Mouse (Mus musculus): Measurements from ENCODE around the gene Rimbp2.

- TF ChIP-seq CTCF (IDR thresholded peaks at IDR 0.05; ENCODE audit: insufficient read depth, low read depth, low read length) (no peak), POLR2A (IDR thresholded peaks at IDR 0.05; ENCODE audit: insufficient read depth, low read depth, low read length) (no peak)
These were observed 100.5 kb downstream of the Rimbp2 start for GRCm38 (mm10) chr5:128852791-128853190.
